Mouse (Mus musculus) embryo, embryonic 10 days (tissue): ENCODE data around the gene Arhgap1.
"Not testable (repeated sequence)": the region's sequence is repeated elsewhere in the genome, so short reads cannot be mapped to it uniquely, and the experiment has no call there.

ENCODE experiments used
- DNase-seq: peaks from one replicate; pipeline ENCODE4 v3.0.0-alpha.2; 2015; ENCODE audit warnings: low spot score

The Arhgap1 gene

DNA sequence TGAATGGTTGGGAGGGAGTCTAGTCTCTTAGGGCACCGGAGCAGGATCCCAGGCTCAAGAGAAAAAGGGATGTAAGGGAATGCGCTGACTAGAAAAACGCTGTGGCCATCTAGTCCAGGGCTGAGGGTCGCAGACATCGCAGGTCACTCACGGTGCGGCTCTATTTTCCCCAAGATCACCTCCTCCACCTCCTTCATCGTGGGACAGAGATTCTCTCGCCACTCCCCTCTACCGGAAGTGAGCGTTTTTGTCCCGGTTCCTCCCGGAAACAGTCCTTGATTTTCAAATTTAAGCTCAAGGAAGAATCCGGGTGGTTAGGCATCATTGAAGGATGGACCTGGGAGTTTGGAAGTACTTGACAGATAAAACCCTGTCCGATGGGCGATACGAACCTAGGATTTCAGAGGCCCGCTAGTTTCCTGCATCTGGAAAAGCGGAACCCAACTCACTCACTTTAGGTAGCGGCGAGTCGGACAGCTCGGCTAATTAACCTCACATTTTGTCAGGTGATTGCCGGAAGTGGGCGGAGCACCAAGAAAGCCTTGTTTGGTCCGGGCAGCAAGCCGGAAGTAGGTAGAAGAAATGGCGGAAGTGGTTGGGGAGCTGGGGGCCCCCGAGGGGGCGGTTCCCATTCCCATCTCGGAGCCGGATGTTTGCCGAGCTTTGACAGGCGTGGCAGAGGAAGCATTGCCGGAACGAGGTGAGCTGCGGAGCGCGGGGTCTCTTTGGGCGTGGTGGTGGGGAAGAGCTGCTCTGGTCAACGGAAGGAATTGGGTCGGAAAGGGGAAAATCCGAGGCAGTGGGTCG is at the start of gene Arhgap1, which contains the start of gene Zfp408:
Arhgap1 (plus strand) TSS at position 308 of the 807 bp plus-strand sequence.
Zfp408 (minus strand) TSS at position 239 of the 807 bp plus-strand sequence.
- DNase-seq: peak; percentile 98

- DNase-seq: no peak
These were observed 49.2 kb upstream of the Arhgap1 start for GRCm38 (mm10) chr2:91600475-91600874.

DNA sequence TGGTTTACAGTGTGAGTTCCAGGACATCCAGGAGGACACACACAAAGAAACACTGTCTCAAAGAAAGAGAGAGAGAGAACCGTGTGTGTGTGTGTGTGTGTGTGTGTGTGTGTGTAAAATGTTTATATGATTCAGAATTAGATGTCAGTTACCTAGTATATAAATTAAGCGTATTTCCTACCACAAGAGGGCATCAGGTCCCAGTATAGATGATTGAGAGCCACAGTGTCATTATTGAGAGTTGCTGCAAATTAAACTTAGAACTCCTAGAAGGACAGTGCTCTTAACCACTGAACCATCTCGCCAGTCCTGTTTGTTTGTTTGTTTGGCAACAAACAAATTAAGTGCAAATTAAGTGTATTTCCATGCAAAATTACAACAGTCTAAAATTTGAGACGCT is 47.3 kb upstream of the Arhgap1 start:
- no peak for DNase-seq

- not testable (repeated sequence) for DNase-seq
These were observed 40.3 kb upstream of the Arhgap1 start for GRCm38 (mm10) chr2:91609370-91609769.

DNA sequence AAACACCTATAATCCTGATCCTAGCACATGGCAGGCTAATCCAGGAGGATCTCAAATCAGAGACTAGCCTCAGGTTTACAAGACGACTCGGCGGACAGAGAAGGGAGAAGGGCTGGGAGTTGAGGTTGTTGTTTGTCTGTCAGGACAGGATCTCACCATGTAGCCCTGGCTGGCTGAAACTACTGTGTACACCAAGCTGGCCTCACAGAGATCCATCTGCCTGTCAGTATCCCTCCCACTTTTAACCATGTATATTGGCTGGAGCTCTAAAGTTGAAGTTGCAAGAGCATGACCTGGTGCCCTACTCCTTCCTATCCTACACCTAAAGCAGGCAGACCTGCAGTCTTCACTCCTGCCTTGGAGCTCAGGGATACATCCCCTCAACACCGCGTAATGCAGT is 27.3 kb upstream of the Arhgap1 start:
- DNase-seq: no peak

DNA sequence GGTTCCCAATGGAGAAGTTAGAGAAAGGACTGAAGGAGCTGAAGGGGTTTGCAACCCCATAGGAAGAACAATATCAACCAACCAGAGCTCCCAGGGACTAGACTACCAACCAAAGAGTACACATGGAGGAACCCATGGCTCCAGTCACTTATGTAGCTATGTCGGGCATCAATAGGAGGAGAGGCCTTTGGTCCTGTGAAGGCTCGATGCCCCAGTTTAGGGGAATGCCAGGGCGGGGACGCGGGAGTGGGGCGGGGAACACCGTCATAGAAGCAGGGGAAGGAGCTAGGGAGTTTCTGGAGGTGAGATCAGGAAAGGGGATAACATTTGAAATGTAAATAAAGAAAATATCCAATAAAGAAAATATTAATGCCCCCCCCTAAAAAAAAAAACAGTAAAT is 26.3 kb upstream of the Arhgap1 start:
- DNase-seq: not testable (repeated sequence)

GRCm38 (mm10) chr2:91627486-91627885 is 22.2 kb upstream of the Arhgap1 start:
- DNase-seq: no peak

DNA sequence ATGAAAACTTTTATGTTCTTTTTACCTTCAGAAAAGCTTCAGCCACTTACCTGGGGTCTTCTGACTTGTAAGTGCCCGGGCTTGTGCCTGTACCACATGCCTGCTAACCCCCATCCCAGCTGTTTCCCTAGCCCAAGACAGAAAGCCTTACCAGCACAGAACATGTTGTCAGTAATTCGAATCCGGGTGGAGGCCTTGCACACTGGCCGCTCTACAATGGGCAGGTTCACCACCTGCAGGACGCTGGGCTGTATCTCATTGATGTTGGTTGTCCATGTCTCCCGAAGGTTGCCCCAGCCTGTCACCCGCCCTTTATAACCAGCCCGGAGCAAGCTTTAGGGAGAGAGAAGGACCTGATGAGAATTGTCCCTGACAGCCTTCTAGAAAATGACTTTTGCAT is 21.5 kb upstream of the Arhgap1 start:
- no peak for DNase-seq

DNA sequence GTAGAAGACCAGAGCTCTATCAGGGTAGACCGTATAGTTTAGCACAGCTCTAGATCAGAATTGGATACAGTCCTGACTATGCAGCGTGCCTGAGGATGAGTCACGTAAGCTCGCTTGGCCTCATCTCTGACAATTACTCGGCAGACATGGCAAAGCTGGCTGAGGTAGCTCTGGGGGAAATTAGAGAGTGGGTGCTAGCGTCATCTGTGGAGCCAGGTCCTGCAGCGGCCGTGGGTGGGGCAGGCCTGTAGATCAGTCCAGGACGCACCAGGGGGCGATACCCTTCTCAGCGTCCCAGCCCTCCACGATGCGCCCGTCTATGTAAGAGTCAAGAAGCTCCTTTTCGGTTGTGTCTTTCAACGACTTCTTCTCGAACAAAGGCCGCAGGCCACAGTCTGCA is 20.0 kb upstream of the Arhgap1 start:
- DNase-seq: no peak

DNA sequence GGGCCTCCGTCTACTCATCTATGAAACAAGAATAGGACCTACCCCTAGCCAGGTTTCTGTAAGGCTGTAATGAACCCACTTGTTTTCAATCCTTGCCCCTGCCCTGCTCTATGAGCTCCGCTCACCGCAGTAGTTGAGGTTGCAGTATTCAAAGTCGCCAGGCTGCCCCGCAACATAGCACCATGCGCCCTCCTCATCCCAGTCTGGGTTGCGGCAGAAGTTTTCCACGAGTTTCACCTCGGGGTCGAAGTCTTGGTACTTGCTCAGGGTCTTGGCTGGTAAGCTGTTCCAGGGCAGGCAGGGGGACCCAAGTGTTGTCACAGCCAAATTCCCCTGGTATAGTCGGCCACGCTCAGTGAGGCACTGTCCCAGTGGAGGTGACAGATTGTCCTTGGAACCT is 19.3 kb upstream of the Arhgap1 start:
- DNase-seq: no peak

DNA sequence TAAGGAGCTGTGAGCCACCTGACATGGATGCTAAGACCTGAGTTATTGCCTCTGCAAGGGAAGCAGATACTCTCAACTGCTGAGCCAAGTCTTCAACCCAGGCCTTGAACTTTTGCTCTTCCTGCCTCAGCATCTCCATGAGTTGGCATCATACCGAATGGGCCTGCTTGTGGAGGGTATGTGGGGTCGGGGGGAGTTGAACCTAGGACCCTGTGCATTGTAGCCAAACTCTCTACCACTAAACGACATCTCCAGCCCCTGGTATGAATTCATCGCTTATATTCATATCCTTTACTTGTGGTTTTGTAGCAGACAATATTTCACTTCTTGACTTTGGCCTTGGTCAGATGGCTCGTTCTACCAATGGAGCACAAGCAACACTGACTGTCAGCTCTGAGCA is 17.8 kb upstream of the Arhgap1 start:
- DNase-seq: no peak

GRCm38 (mm10) chr2:91632316-91632715 is 17.3 kb upstream of the Arhgap1 start:
- no peak for DNase-seq

DNA sequence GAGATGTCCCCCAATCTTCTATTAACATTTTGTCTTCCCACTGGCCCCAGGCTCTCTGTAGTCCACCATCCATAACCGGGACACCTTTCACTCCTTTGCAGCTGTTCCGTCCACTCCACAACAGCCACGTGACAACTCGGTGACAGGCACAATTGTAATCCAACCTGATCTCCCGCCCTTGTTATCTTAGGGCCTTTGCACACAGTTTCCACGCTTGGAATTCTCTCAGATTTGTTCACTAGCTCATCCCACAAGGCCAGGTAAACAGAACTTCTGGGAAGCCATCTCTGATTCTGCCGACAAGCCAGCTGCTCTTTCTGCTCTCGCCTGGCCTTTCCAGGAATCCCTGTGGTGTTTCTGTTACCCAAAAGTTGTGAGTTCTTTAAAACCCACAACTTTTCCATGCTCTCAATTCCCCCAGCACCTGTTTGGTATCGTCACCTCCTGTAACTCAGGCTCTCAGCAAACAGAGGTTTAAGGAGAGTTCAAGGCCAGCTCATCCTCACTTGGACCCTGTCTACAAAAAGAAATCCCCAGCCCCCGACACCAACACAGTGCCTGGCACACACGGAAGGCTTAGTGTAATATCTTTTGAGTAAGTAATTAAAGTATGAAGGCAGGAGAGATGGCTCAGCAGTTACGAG is 16.2 kb upstream of the Arhgap1 start:
- no peak for DNase-seq

- no peak for DNase-seq
These were observed 14.8 kb upstream of the Arhgap1 start for GRCm38 (mm10) chr2:91634841-91635240.

- DNase-seq: no peak
These were observed 14.2 kb upstream of the Arhgap1 start for GRCm38 (mm10) chr2:91635486-91635885.

DNA sequence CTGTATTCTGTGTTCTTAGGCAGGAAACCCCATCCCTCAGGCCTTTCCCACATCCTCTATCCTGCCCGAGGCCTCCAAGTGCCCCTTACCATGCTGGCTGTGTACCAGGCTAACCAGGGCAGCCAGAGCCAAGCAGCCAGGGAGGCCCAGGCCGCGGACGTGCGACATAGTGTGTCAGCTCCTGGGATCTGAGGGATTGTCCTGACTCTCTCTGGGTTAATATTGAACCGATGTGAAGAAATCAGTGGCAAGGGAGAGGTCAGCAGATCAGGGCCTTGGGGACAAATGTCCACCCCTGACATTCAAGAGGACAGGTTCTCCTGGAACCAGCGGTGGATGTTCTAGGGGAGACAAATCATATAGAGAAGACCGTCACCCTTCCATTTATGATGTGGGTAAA is 13.4 kb upstream of the Arhgap1 start, which contains the start of gene F2:
F2 (minus strand) TSS at position 186 of the 400 bp plus-strand sequence.
- DNase-seq: no peak

GRCm38 (mm10) chr2:91636727-91637338 is 12.8 kb upstream of the Arhgap1 start:
- no peak for DNase-seq

DNA sequence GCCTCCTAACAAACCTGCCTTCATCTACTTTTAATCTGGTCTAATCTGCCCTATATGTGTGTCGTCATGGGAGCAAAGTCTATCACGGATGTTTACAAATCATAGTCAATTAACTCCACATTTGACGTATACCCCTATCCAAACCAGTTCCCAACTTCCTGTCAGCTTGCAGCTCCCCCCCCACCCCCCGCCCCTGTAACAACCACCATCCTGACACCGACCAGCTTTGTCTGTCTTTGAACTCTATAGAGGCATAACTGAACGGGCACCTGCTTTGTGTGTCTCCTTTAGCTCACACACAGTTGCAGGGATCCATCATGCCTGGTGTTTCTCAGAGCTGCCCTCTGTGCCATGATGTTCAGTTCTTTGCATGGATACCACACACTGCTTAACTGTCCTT is 10.7 kb upstream of the Arhgap1 start:
- DNase-seq: no peak

- no peak for DNase-seq
These were observed 6.7 kb upstream of the Arhgap1 start for GRCm38 (mm10) chr2:91642825-91643415.

GRCm38 (mm10) chr2:91644021-91644420 is 5.6 kb upstream of the Arhgap1 start:
- DNase-seq: no peak

GRCm38 (mm10) chr2:91645354-91645753 is 4.3 kb upstream of the Arhgap1 start:
- no peak for DNase-seq

DNA sequence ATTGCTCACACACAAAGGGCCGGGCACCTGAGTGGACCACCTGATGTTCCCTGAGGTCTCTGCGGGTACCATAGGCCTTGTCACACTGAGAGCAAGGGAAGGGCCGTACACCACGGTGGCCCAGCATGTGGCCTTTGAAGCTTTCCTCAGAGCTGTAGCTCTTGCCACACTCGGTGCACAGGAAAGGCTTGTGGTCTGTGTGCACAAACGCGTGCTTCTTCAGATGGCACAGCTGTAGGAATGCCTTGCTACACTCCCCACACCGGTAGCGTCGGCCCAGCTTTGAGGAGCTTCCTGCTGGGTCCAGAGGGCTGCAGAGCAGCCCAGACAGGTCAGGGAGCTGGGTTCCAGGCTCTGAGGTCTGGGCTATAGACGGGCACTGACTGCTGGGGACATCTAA is 3.8 kb upstream of the Arhgap1 start:
- DNase-seq: no peak

DNA sequence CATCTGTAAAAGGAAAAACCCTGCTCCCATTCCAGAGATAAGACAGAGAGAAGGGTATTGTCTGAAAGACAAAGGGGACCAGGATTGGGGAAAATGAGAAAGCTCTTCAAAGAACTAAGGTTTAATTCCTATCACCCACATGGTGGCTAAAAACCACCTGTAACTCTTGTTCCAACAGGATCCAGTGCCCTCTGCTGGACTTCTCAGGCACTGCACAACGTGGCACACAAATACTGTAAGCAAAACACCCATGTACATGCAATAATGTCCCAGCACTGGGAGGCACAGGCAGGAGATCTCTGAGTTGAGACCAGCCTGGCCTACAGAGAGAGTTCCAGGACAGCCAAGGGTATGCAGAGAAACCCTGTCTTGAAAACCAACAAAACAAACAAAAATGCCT is 2.9 kb upstream of the Arhgap1 start:
- DNase-seq: peak; percentile 76
